Comparison of ENCODE assay signal across 8 mouse cellular contexts in genomic region chr3:20986377-20986727, GRCm38 (mm10).
DNase-seq lines count a peak whose midpoint lies in the region; ATAC-seq and TF ChIP-seq lines count a peak whose summit lies in the region.

No protein-coding gene starts in this region.

- H3K9me3 ChIP-seq in hindbrain, embryonic 15.5 days: peaks cover 5% of the 10 kb centered on the region; the same call in 1 of the 2 replicates
- H3K9me3 ChIP-seq in midbrain, embryonic 13.5 days: no peaks in the 10 kb centered on the region; the same call in 1 of the 2 replicates
- H3K9me3 ChIP-seq in liver, embryonic 12.5 days (replicated peaks): no peaks in the 10 kb centered on the region
- no peaks in the 10 kb centered on the region for H3K9me3 ChIP-seq in kidney, embryonic 15.5 days (replicated peaks)

- 3% methylated on average over 1 of the region's 1 CpGs for WGBS in hindbrain, embryonic 15.5 days
- whole genome bisulfite sequencing in midbrain, embryonic 13.5 days: 0% methylated on average over 1 of the region's 1 CpGs
- WGBS in heart, adult 2 months: 21% methylated on average over 1 of the region's 1 CpGs
- WGBS in liver, embryonic 12.5 days (ENCODE audit: insufficient replicate concordance): 40% methylated on average over 1 of the region's 1 CpGs
- WGBS in kidney, embryonic 15.5 days: 17% methylated on average over 1 of the region's 1 CpGs

- H3K4me3 ChIP-seq in hindbrain, embryonic 15.5 days: no peak overlapping the region
- H3K4me3 ChIP-seq in midbrain, embryonic 13.5 days (replicated peaks): no peak overlapping the region
- no peak overlapping the region for H3K4me3 ChIP-seq in heart, adult 2 months
- no peak overlapping the region for H3K4me3 ChIP-seq in liver, embryonic 12.5 days
- no peak overlapping the region for H3K4me3 ChIP-seq in kidney, embryonic 15.5 days (replicated peaks)

- intact Hi-C loops in heart, adult 2 months (cut with DNase I): no loop called here

- peaks cover 26% of the 10 kb centered on the region for H3K4me1 ChIP-seq in hindbrain, embryonic 15.5 days (replicated peaks)
- peaks cover 25% of the 10 kb centered on the region for H3K4me1 ChIP-seq in midbrain, embryonic 13.5 days (replicated peaks)
- peaks cover 3% of the 10 kb centered on the region; the same call in 1 of the 2 replicates for H3K4me1 ChIP-seq in heart, adult 2 months (ENCODE audit: control insufficient read depth, insufficient read depth, low read length)
- H3K4me1 ChIP-seq in liver, embryonic 12.5 days: 0 out of 2 replicates have a peak, but pooled peaks cover 3% of the 10 kb centered on the region
- peaks cover 4% of the 10 kb centered on the region; the same call in 1 of the 2 replicates for H3K4me1 ChIP-seq in kidney, embryonic 15.5 days

- TF ChIP-seq EP300 in heart, adult 2 months (IDR thresholded peaks at IDR 0.05; ENCODE audit: insufficient read depth, low read depth, low read length): no peak

- peak; percentile 74 for DNase-seq in brain, embryonic 18.5 days (ENCODE audit: low read depth, low spot score)
- DNase-seq in embryo, embryonic 10.5 days (ENCODE audit: low spot score): peak; percentile 59
- no peak for DNase-seq in spleen, postnatal 36 days (ENCODE audit: low spot score in 2 of 2)
- no peak for DNase-seq in heart, adult 2 months

- no peak overlapping the region for H3K9ac ChIP-seq in hindbrain, embryonic 15.5 days
- H3K9ac ChIP-seq in midbrain, embryonic 13.5 days (replicated peaks): no peak overlapping the region
- H3K9ac ChIP-seq in heart, adult 2 months (ENCODE audit: low read depth, low read length): no peak overlapping the region
- no peak overlapping the region for H3K9ac ChIP-seq in liver, embryonic 12.5 days
- H3K9ac ChIP-seq in kidney, embryonic 15.5 days: no peak overlapping the region

- peak overlapping the region; percentile 71 for H3K27ac ChIP-seq in hindbrain, embryonic 15.5 days (replicated peaks)
- H3K27ac ChIP-seq in midbrain, embryonic 13.5 days: peak overlapping the region; percentile 68
- no peak overlapping the region for H3K27ac ChIP-seq in heart, adult 2 months
- no peak overlapping the region for H3K27ac ChIP-seq in liver, embryonic 12.5 days
- H3K27ac ChIP-seq in kidney, embryonic 15.5 days: no peak overlapping the region

- peak; percentile 93 for ATAC-seq in hindbrain, embryonic 15.5 days (ENCODE audit: low FRiP score, low read depth)
- ATAC-seq in midbrain, embryonic 13.5 days: peak; percentile 93
- no peak for ATAC-seq in liver, embryonic 12.5 days
- ATAC-seq in kidney, embryonic 15.5 days (replicated peaks; ENCODE audit: low FRiP score): no peak

- H3K4me2 ChIP-seq in hindbrain, embryonic 15.5 days: peak overlapping the region; percentile 12
- peak overlapping the region; percentile 13; the same call in 1 of the 2 replicates for H3K4me2 ChIP-seq in midbrain, embryonic 13.5 days (replicated peaks)
- H3K4me2 ChIP-seq in liver, embryonic 12.5 days: no peak overlapping the region
- H3K4me2 ChIP-seq in kidney, embryonic 15.5 days: no peak overlapping the region

- no peaks in the 10 kb centered on the region for H3K27me3 ChIP-seq in hindbrain, embryonic 15.5 days
- no peaks in the 10 kb centered on the region for H3K27me3 ChIP-seq in midbrain, embryonic 13.5 days
- H3K27me3 ChIP-seq in heart, adult 2 months (ENCODE audit: control insufficient read depth, insufficient read depth, low read length): no peaks in the 10 kb centered on the region
- H3K27me3 ChIP-seq in liver, embryonic 12.5 days (replicated peaks): no peaks in the 10 kb centered on the region
- no peaks in the 10 kb centered on the region for H3K27me3 ChIP-seq in kidney, embryonic 15.5 days

- no peaks in the 10 kb centered on the region for H3K79me2 ChIP-seq in heart, adult 2 months (replicated peaks; ENCODE audit: control insufficient read depth, insufficient read depth, low read length)

- TF ChIP-seq CTCF in heart, adult 2 months (IDR thresholded peaks at IDR 0.05): no peak

- H3K36me3 ChIP-seq in hindbrain, embryonic 15.5 days: no peaks in the 10 kb centered on the region
- H3K36me3 ChIP-seq in midbrain, embryonic 13.5 days: no peaks in the 10 kb centered on the region
- no peaks in the 10 kb centered on the region for H3K36me3 ChIP-seq in heart, adult 2 months (ENCODE audit: control insufficient read depth, insufficient read depth, low read length)
- H3K36me3 ChIP-seq in liver, embryonic 12.5 days: no peaks in the 10 kb centered on the region
- no peaks in the 10 kb centered on the region for H3K36me3 ChIP-seq in kidney, embryonic 15.5 days

- TF ChIP-seq POLR2A in heart, adult 2 months (IDR thresholded peaks at IDR 0.05; ENCODE audit: insufficient read depth, low read depth, low read length): no peak

Comparison
In these comparisons a context has a peak if more than half of its experiments do, and no peak if none do; other contexts are left out.
1. DNase-seq: peak in brain, embryonic 18.5 days (single experiment) and embryo, embryonic 10.5 days (single experiment); none in spleen, postnatal 36 days (0 of 2) and heart, adult 2 months (0 of 2).
2. ATAC-seq: peak in hindbrain, embryonic 15.5 days (single experiment) and midbrain, embryonic 13.5 days (single experiment); none in liver, embryonic 12.5 days (single experiment) and kidney, embryonic 15.5 days (single experiment).
3. H3K27ac ChIP-seq: peak in hindbrain, embryonic 15.5 days (single experiment) and midbrain, embryonic 13.5 days (single experiment); none in heart, adult 2 months (single experiment), liver, embryonic 12.5 days (single experiment) and kidney, embryonic 15.5 days (single experiment).
4. H3K4me2 ChIP-seq: peak in hindbrain, embryonic 15.5 days (single experiment) and midbrain, embryonic 13.5 days (single experiment); none in liver, embryonic 12.5 days (single experiment) and kidney, embryonic 15.5 days (single experiment).